Mouse (Mus musculus): ENCODE data around the gene Pebp1. TPM values are rescaled to one million over a fixed set of nuclear protein-coding genes. Genes with fewer than 3 reads are reported as not detected.
A peak's percentile ranks its signal among the peaks of the same experiment; 100 is the strongest.
"Not testable (repeated sequence)": the region's sequence is repeated elsewhere in the genome, so short reads cannot be mapped to it uniquely, and the experiment has no call there.

Gene Pebp1
- polyA plus RNA-seq, 1 experiment from 2014 or later, result 731 TPM

GRCm38 (mm10) chr5:117305754-117306153 is 18.3 kb upstream of the Pebp1 start:
- 80% methylated on average over 5 of the region's 5 CpGs for WGBS
- H3K4me2 ChIP-seq (replicated peaks), result no peak overlapping the region

GRCm38 (mm10) chr5:117304947-117305346 is 17.5 kb upstream of the Pebp1 start:
- Histone ChIP-seq H3K9me3 (replicated peaks) (no peaks in the 10 kb centered on the region), H3K27me3 (no peaks in the 10 kb centered on the region), H3K4me3 (replicated peaks) (no peak overlapping the region), H3K36me3 (no peaks in the 10 kb centered on the region), H3K27ac (replicated peaks) (no peak overlapping the region), H3K4me2 (replicated peaks) (no peak overlapping the region), H3K9ac (no peak overlapping the region), H3K4me1 (no peaks in the 10 kb centered on the region)
- ATAC-seq (ENCODE audit: insufficient number of reproducible peaks, low FRiP score, low TSS enrichment, low read depth), result no peak
- 69% methylated on average over 7 of the region's 7 CpGs for WGBS

More at GRCm38 (mm10) chr5:117305754-117306153, 18.3 kb upstream of the Pebp1 start:
- H3K9ac ChIP-seq, result no peak overlapping the region
- no peaks in the 10 kb centered on the region for H3K9me3 ChIP-seq (replicated peaks)
- ATAC-seq (ENCODE audit: insufficient number of reproducible peaks, low FRiP score, low TSS enrichment, low read depth), result no peak
- no peaks in the 10 kb centered on the region for H3K27me3 ChIP-seq
- no peak overlapping the region for H3K27ac ChIP-seq (replicated peaks)
- no peaks in the 10 kb centered on the region for H3K4me1 ChIP-seq
- H3K36me3 ChIP-seq, result no peaks in the 10 kb centered on the region
- H3K4me3 ChIP-seq (replicated peaks), result no peak overlapping the region

- no peaks in the 10 kb centered on the region for H3K27me3 ChIP-seq
- H3K27ac ChIP-seq (replicated peaks), result no peak overlapping the region
- H3K9me3 ChIP-seq (replicated peaks), result no peaks in the 10 kb centered on the region
- H3K9ac ChIP-seq, result no peak overlapping the region
- H3K4me1 ChIP-seq, result no peaks in the 10 kb centered on the region
- no peak overlapping the region for H3K4me3 ChIP-seq (replicated peaks)
- H3K4me2 ChIP-seq (replicated peaks), result no peak overlapping the region
- ATAC-seq (ENCODE audit: insufficient number of reproducible peaks, low FRiP score, low TSS enrichment, low read depth), result no peak
- 58% methylated on average over 18 of the region's 18 CpGs for whole genome bisulfite sequencing
- no peaks in the 10 kb centered on the region for H3K36me3 ChIP-seq
These were observed 16.5 kb upstream of the Pebp1 start for GRCm38 (mm10) chr5:117303691-117304579.

- ATAC-seq (ENCODE audit: insufficient number of reproducible peaks, low FRiP score, low TSS enrichment, low read depth), result no peak; the same call in 1 of the 2 replicates
- no peak overlapping the region for H3K4me3 ChIP-seq (replicated peaks)
- H3K27ac ChIP-seq (replicated peaks), result no peak overlapping the region
- H3K27me3 ChIP-seq, result no peaks in the 10 kb centered on the region
- H3K9ac ChIP-seq, result no peak overlapping the region
- H3K9me3 ChIP-seq (replicated peaks), result no peaks in the 10 kb centered on the region
- H3K4me1 ChIP-seq, result no peaks in the 10 kb centered on the region
- H3K4me2 ChIP-seq (replicated peaks), result no peak overlapping the region
- WGBS, result 68% methylated on average over 3 of the region's 3 CpGs
- no peaks in the 10 kb centered on the region for H3K36me3 ChIP-seq
These were observed 15.5 kb upstream of the Pebp1 start for GRCm38 (mm10) chr5:117302899-117303298.

GRCm38 (mm10) chr5:117295011-117295410 is 7.6 kb upstream of the Pebp1 start:
- Histone ChIP-seq H3K4me3 (replicated peaks) (no peak overlapping the region), H3K9ac (no peak overlapping the region), H3K9me3 (replicated peaks) (no peaks in the 10 kb centered on the region), H3K36me3 (no peaks in the 10 kb centered on the region), H3K4me2 (replicated peaks) (no peak overlapping the region), H3K27ac (replicated peaks) (no peak overlapping the region), H3K4me1 (no peaks in the 10 kb centered on the region), H3K27me3 (no peaks in the 10 kb centered on the region)
- ATAC-seq (ENCODE audit: insufficient number of reproducible peaks, low FRiP score, low TSS enrichment, low read depth), result no peak
- WGBS, result 86% methylated on average over 8 of the region's 8 CpGs

GRCm38 (mm10) chr5:117293776-117294175 is 6.4 kb upstream of the Pebp1 start:
- not testable (repeated sequence) for H3K4me3 ChIP-seq (replicated peaks); H3K9ac ChIP-seq; H3K36me3 ChIP-seq; H3K4me1 ChIP-seq; ATAC-seq (ENCODE audit: insufficient number of reproducible peaks, low FRiP score, low TSS enrichment, low read depth); H3K9me3 ChIP-seq (replicated peaks); H3K27ac ChIP-seq (replicated peaks); H3K27me3 ChIP-seq; H3K4me2 ChIP-seq (replicated peaks)
- WGBS, result 79% methylated on average over 3 of the region's 3 CpGs

- Histone ChIP-seq H3K4me3 (replicated peaks) (no peak overlapping the region), H3K36me3 (no peaks in the 10 kb centered on the region), H3K27ac (replicated peaks) (no peak overlapping the region), H3K9me3 (replicated peaks) (no peaks in the 10 kb centered on the region), H3K9ac (no peak overlapping the region), H3K27me3 (no peaks in the 10 kb centered on the region), H3K4me1 (peaks cover 8% of the 10 kb centered on the region), H3K4me2 (replicated peaks) (no peak overlapping the region)
- WGBS, result 70% methylated on average over 6 of the region's 6 CpGs
- ATAC-seq (ENCODE audit: insufficient number of reproducible peaks, low FRiP score, low TSS enrichment, low read depth), result no peak
These were observed 5.1 kb upstream of the Pebp1 start for GRCm38 (mm10) chr5:117292547-117292946.

GRCm38 (mm10) chr5:117291312-117291711 is 3.9 kb upstream of the Pebp1 start:
- Histone ChIP-seq H3K36me3 (no peaks in the 10 kb centered on the region), H3K27me3 (no peaks in the 10 kb centered on the region), H3K9ac (no peak overlapping the region), H3K4me1 (peaks cover 9% of the 10 kb centered on the region), H3K27ac (replicated peaks) (no peak overlapping the region), H3K9me3 (replicated peaks) (no peaks in the 10 kb centered on the region), H3K4me2 (replicated peaks) (no peak overlapping the region), H3K4me3 (replicated peaks) (no peak overlapping the region)
- WGBS, result 84% methylated on average over 3 of the region's 3 CpGs
- ATAC-seq (ENCODE audit: insufficient number of reproducible peaks, low FRiP score, low TSS enrichment, low read depth), result no peak

- Histone ChIP-seq H3K4me3 (replicated peaks) (no peak overlapping the region), H3K27ac (replicated peaks) (no peak overlapping the region)
- 96% methylated on average over 2 of the region's 2 CpGs for WGBS
These were observed 2.7 kb upstream of the Pebp1 start for GRCm38 (mm10) chr5:117290081-117290480.

GRCm38 (mm10) chr5:117289646-117290045 is 2.2 kb upstream of the Pebp1 start:
- Histone ChIP-seq H3K36me3 (peaks cover 8% of the 10 kb centered on the region), H3K9me3 (replicated peaks) (no peaks in the 10 kb centered on the region), H3K9ac (no peak overlapping the region), H3K4me2 (replicated peaks) (no peak overlapping the region), H3K4me3 (replicated peaks) (no peak overlapping the region), H3K4me1 (peaks cover 25% of the 10 kb centered on the region), H3K27ac (replicated peaks) (no peak overlapping the region), H3K27me3 (no peaks in the 10 kb centered on the region)
- ATAC-seq (ENCODE audit: insufficient number of reproducible peaks, low FRiP score, low TSS enrichment, low read depth), result no peak

More at GRCm38 (mm10) chr5:117290081-117290480, 2.7 kb upstream of the Pebp1 start:
- H3K4me2 ChIP-seq (replicated peaks), result no peak overlapping the region
- H3K4me1 ChIP-seq, result peaks cover 22% of the 10 kb centered on the region
- H3K27me3 ChIP-seq, result no peaks in the 10 kb centered on the region
- ATAC-seq (ENCODE audit: insufficient number of reproducible peaks, low FRiP score, low TSS enrichment, low read depth), result no peak
- H3K9me3 ChIP-seq (replicated peaks), result no peaks in the 10 kb centered on the region
- no peak overlapping the region for H3K9ac ChIP-seq
- peaks cover 4% of the 10 kb centered on the region; the same call in 1 of the 2 replicates for H3K36me3 ChIP-seq

- 26% methylated on average over 3 of the region's 3 CpGs for WGBS
- peak overlapping the region; percentile 55; the same call in 1 of the 2 replicates for H3K27ac ChIP-seq (replicated peaks)
These were observed 1.1 kb downstream of the Pebp1 start for GRCm38 (mm10) chr5:117286286-117286685.

GRCm38 (mm10) chr5:117285266-117285665 is 2.2 kb downstream of the Pebp1 start:
- no peak overlapping the region for H3K4me2 ChIP-seq (replicated peaks)
- peaks cover 36% of the 10 kb centered on the region for H3K36me3 ChIP-seq
- H3K4me3 ChIP-seq (replicated peaks), result no peak overlapping the region
- H3K27ac ChIP-seq (replicated peaks), result no peak overlapping the region
- H3K9me3 ChIP-seq (replicated peaks), result no peaks in the 10 kb centered on the region
- WGBS, result 58% methylated on average over 4 of the region's 4 CpGs
- H3K4me1 ChIP-seq, result peaks cover 30% of the 10 kb centered on the region
- no peaks in the 10 kb centered on the region for H3K27me3 ChIP-seq
- ATAC-seq (ENCODE audit: insufficient number of reproducible peaks, low FRiP score, low TSS enrichment, low read depth), result no peak
- H3K9ac ChIP-seq, result no peak overlapping the region

More at GRCm38 (mm10) chr5:117286286-117286685, 1.1 kb downstream of the Pebp1 start:
- no peaks in the 10 kb centered on the region for H3K9me3 ChIP-seq (replicated peaks)
- H3K9ac ChIP-seq, result peak overlapping the region; percentile 71
- peaks cover 30% of the 10 kb centered on the region for H3K4me1 ChIP-seq
- ATAC-seq (ENCODE audit: insufficient number of reproducible peaks, low FRiP score, low TSS enrichment, low read depth), result no peak
- peak overlapping the region; percentile 71 for H3K4me2 ChIP-seq (replicated peaks)
- H3K36me3 ChIP-seq, result peaks cover 30% of the 10 kb centered on the region
- H3K4me3 ChIP-seq (replicated peaks), result peak overlapping the region; percentile 64
- H3K27me3 ChIP-seq, result no peaks in the 10 kb centered on the region

All from embryonic facial prominence, embryonic 15.5 days (tissue).